Mouse (Mus musculus) forebrain, embryonic 15.5 days (tissue): ENCODE data around the gene Setx. TPM values are rescaled to one million over a fixed set of nuclear protein-coding genes. Genes with fewer than 3 reads are reported as not detected.
A peak's percentile ranks its signal among the peaks of the same experiment; 100 is the strongest.
"Not testable (repeated sequence)": the region's sequence is repeated elsewhere in the genome, so short reads cannot be mapped to it uniquely, and the experiment has no call there.

ENCODE experiments used
- ATAC-seq: fragments of 200-750 bp; cut with Nextera tagmentation; replicated peaks from 2 replicates; pipeline ENCODE4 v1.8.0; 2017; ENCODE audit warnings: mild to moderate bottlenecking, moderate TSS enrichment, moderate library complexity
- H3K27ac ChIP-seq: fragments of 300-500 bp; sonication (generic); replicated peaks from 2 replicates; pipeline ENCODE4 v1.5.1; 2015; ENCODE audit warnings: mild to moderate bottlenecking, inconsistent platforms
- H3K27me3 ChIP-seq: fragments of 300-500 bp; sonication (generic); 2 replicates; pipeline ENCODE4 v1.6.1; 2015; ENCODE audit warnings: inconsistent platforms
- H3K36me3 ChIP-seq: fragments of 300-500 bp; sonication (generic); 2 replicates; pipeline ENCODE4 v1.6.1; 2015; ENCODE audit warnings: mild to moderate bottlenecking, inconsistent platforms
- H3K4me1 ChIP-seq: fragments of 300-500 bp; sonication (generic); 2 replicates; pipeline ENCODE4 v1.6.1; 2015; ENCODE audit warnings: inconsistent platforms
- H3K4me2 ChIP-seq: fragments of 300-500 bp; sonication (generic); replicated peaks from 2 replicates; pipeline ENCODE4 v1.6.1; 2015; ENCODE audit warnings: mild to moderate bottlenecking, inconsistent platforms
- H3K4me3 ChIP-seq: fragments of 300-500 bp; sonication (generic); 2 replicates; pipeline ENCODE4 v1.5.1; 2015; ENCODE audit warnings: mild to moderate bottlenecking, inconsistent platforms
- H3K9ac ChIP-seq: fragments of 300-500 bp; sonication (generic); replicated peaks from 2 replicates; pipeline ENCODE4 v1.6.1; 2015; ENCODE audit warnings: mild to moderate bottlenecking, inconsistent platforms
- H3K9me3 ChIP-seq: fragments of 300-500 bp; sonication (generic); 2 replicates; pipeline ENCODE4 v1.6.1; 2016; ENCODE audit warnings: inconsistent platforms
- WGBS: fragments of 180-500 bp; shearing (Covaris S2); methylation state at CpG from one replicate; pipeline ENCODE4 v1.1.7; 2015; ENCODE audit warnings: mixed read lengths; 5-methylcytosine and 5-hydroxymethylcytosine counted together
- polyA plus RNA-seq: library from polyadenylated mRNA; unstranded; fragments of >200 nt; fragmentation: Nextera tagmentation; extraction: Ambion mirVana; gene quantifications from 2 replicates; pipeline ENCODE4 v1.2.1, GENCODE M21; 2015

Setx gene
- 13.7 and 14.0 TPM in 2 replicates for polyA plus RNA-seq

DNA sequence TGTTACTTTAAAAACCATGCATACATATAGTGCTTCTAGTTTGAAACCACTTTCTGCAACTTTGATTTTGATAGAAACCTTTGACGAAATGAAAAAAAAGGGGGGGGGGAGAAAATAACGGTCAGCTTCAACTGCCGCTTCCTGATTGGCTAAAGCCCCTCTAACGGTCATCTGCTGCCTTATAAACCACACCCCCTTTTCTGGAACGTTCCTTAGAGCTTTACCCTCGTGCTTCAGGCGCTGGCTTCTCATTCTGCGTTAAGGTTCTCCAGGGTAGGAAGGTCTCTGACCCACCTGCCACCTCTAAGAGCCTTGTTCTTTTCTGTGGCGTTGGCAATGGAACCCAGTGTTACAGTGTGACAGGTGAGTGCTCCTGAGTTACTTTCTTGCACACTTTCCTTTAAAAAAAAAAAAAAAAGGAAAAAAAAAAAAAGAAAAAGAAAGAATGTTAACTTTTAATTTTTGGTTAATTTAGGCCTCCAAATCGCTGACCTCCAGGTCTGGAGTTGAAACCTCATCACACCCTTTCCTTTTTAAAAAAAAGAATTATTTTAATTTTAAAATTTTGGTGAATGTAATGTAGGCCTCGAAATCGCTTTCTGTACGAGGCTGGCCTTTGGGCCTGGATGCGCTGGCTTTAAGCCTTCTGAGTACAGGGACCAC lies at the start of gene Setx:
Gene Setx, plus strand, starts transcription at position 275 of the 663 bp plus-strand sequence.
- peaks cover 5% of the 10 kb centered on the region; the same call in 1 of the 2 replicates for H3K36me3 ChIP-seq
- WGBS = 66% methylated on average over 14 of the region's 14 CpGs
- peak within 1 kb of the TSS; percentile 80 for H3K4me2 ChIP-seq
- ATAC-seq = 0 out of 2 replicates have a peak, but pooled peaks have one; percentile 12
- H3K4me3 ChIP-seq = peak within 1 kb of the TSS; percentile 94
- peaks cover 13% of the 10 kb centered on the region for H3K4me1 ChIP-seq
- H3K9me3 ChIP-seq = no peaks in the 10 kb centered on the region
- H3K27me3 ChIP-seq = no peaks in the 10 kb centered on the region
- H3K27ac ChIP-seq = peak within 1 kb of the TSS; percentile 95
- peak within 1 kb of the TSS; percentile 92 for H3K9ac ChIP-seq

GRCm38 (mm10) chr2:29074676-29075075 lies 49.3 kb upstream of the Setx start:
- peaks cover 79% of the 10 kb centered on the region for H3K36me3 ChIP-seq
- no peak overlapping the region for H3K4me3 ChIP-seq
- no peak overlapping the region for H3K27ac ChIP-seq
- no peaks in the 10 kb centered on the region for H3K9me3 ChIP-seq
- no peaks in the 10 kb centered on the region for H3K4me1 ChIP-seq
- no peaks in the 10 kb centered on the region for H3K27me3 ChIP-seq
- H3K4me2 ChIP-seq = no peak overlapping the region
- no peak overlapping the region for H3K9ac ChIP-seq
- ATAC-seq = no peak
- WGBS = 93% methylated on average over 7 of the region's 7 CpGs

DNA sequence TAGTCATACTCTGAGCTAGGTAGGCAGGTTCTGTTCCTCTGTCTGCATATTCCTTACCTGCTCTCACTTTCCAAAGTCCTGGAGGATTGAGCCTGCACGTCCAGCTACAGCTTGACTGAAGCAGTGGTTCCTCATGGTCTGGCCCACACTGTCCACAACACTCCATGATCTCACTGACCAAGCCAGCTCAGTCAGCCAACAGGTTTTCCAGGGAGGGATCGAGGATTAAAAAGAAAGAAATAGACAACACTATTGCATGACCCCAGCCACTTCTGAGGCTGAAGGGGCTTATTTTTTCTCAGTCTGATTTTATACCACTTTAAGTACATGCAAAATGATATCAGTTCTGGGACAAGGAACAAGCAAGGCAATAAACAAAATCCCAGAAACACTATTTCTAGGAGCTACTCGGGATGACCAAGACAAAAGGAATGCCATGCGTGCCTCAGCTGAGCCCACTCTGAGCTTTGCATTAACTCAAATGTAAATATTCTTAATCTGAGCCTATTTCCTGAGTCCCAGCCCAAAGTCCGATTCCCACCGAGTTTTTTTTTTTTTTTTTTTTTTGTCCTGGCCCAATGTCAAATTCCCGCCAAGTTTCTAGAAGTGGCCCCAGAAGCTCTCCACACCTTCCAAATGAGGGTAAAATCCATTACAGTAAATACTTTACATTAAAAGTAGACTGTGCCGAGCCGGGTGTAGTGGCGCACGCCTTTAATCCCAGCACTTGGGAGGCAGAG lies 48.5 kb upstream of the Setx start:
- ATAC-seq = no peak
- Histone ChIP-seq H3K4me2 (no peak overlapping the region), H3K36me3 (peaks cover 80% of the 10 kb centered on the region), H3K4me3 (no peak overlapping the region), H3K27ac (no peak overlapping the region), H3K9ac (no peak overlapping the region), H3K4me1 (no peaks in the 10 kb centered on the region), H3K27me3 (no peaks in the 10 kb centered on the region), H3K9me3 (no peaks in the 10 kb centered on the region)
- 89% methylated on average over 11 of the region's 11 CpGs for WGBS

DNA sequence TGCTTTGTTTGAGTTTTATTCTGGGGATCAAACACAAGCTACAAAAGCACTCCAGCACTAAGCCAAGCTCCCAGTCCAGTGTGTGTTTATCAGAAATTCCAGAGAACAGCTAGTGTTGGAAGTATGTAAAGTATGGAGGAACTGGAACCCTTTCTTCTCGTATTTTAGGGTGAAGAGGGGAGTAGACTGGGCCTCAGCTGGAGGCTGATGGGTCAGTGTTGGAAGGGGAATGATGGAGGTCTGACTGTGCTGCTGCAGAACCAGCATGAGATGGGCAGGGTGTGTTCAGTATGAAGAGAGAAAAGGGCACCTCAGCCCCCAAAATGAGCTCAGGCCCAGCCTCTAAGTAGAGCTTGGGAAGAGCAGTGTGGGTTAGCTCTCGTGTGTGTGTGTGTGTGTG lies 47.8 kb upstream of the Setx start:
- WGBS = 84% methylated on average over 2 of the region's 2 CpGs
- H3K4me3 ChIP-seq = no peak overlapping the region

GRCm38 (mm10) chr2:29081965-29082364 lies 42.0 kb upstream of the Setx start:
- Histone ChIP-seq H3K4me3 (no peak overlapping the region), H3K4me2 (no peak overlapping the region), H3K27ac (no peak overlapping the region), H3K36me3 (peaks cover 77% of the 10 kb centered on the region), H3K9me3 (no peaks in the 10 kb centered on the region), H3K27me3 (no peaks in the 10 kb centered on the region), H3K9ac (no peak overlapping the region), H3K4me1 (no peaks in the 10 kb centered on the region)
- no peak for ATAC-seq
- WGBS = 75% methylated on average over 3 of the region's 3 CpGs

More for the DNA sequence above, 47.8 kb upstream of the Setx start:
- no peak for ATAC-seq
- H3K36me3 ChIP-seq = peaks cover 80% of the 10 kb centered on the region
- H3K4me2 ChIP-seq = no peak overlapping the region
- H3K9me3 ChIP-seq = no peaks in the 10 kb centered on the region
- H3K9ac ChIP-seq = no peak overlapping the region
- no peaks in the 10 kb centered on the region for H3K27me3 ChIP-seq
- H3K27ac ChIP-seq = no peak overlapping the region
- H3K4me1 ChIP-seq = no peaks in the 10 kb centered on the region

- Histone ChIP-seq H3K9me3 (no peaks in the 10 kb centered on the region), H3K36me3 (peaks cover 46% of the 10 kb centered on the region), H3K9ac (no peak overlapping the region), H3K4me1 (no peaks in the 10 kb centered on the region), H3K27ac (no peak overlapping the region), H3K4me2 (no peak overlapping the region), H3K27me3 (no peaks in the 10 kb centered on the region), H3K4me3 (no peak overlapping the region)
- WGBS = 93% methylated on average over 7 of the region's 7 CpGs
- no peak for ATAC-seq
Observed at GRCm38 (mm10) chr2:29086026-29086425, 38.0 kb upstream of the Setx start.

DNA sequence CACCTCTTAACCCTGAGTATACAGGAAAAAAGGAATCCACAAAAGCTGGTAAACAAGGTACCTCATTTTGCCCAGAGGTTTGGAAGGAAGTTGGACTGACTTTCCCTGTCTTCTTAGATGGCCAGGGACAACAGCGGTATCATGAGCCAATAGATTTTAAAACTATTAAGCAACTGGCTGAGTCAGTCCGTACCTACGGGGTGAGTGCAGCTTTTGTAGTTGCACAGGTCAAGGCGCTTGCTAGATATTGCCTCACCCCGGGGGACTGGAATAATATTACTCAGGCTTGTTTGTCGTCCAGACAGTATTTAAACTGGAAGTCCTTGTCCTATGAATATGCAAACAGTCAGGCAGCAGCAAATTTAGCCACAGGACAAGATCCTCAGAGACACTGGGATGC lies 34.7 kb upstream of the Setx start:
- H3K27ac ChIP-seq, ATAC-seq, H3K9ac ChIP-seq, H3K9me3 ChIP-seq, H3K27me3 ChIP-seq, H3K4me3 ChIP-seq, H3K4me2 ChIP-seq, H3K4me1 ChIP-seq: not testable (repeated sequence)
- 89% methylated on average over 6 of the region's 6 CpGs for WGBS
- peaks cover 25% of the 10 kb centered on the region for H3K36me3 ChIP-seq

DNA sequence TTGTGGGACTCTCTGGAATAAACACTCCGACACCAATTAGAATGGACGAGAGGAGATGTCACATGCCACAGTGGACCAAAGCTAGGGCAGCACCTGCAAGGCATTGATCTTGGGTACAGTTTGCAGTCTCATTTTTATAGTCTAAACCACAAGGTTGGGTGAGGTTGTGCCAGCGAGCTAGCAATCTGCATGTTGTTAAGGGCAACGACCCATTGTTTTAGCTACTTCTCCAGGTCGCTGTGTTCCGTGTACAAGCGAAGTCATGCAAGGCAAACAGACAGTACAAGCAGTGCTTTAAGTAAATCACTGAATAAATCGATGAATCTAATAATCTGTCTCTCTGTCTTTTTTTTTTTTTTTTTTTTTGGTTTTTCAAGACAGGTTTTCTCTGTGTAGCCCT lies 28.3 kb upstream of the Setx start:
- Histone ChIP-seq H3K4me3 (no peak overlapping the region), H3K4me1 (no peaks in the 10 kb centered on the region), H3K4me2 (no peak overlapping the region), H3K27me3 (no peaks in the 10 kb centered on the region), H3K36me3 (no peaks in the 10 kb centered on the region), H3K9me3 (no peaks in the 10 kb centered on the region), H3K27ac (no peak overlapping the region), H3K9ac (no peak overlapping the region)
- 91% methylated on average over 8 of the region's 8 CpGs for WGBS
- no peak for ATAC-seq

GRCm38 (mm10) chr2:29096751-29097150 lies 27.2 kb upstream of the Setx start:
- H3K4me1 ChIP-seq = no peaks in the 10 kb centered on the region
- no peak overlapping the region for H3K27ac ChIP-seq
- no peak for ATAC-seq
- H3K4me3 ChIP-seq = no peak overlapping the region
- no peaks in the 10 kb centered on the region for H3K27me3 ChIP-seq
- H3K9me3 ChIP-seq = no peaks in the 10 kb centered on the region
- H3K36me3 ChIP-seq = no peaks in the 10 kb centered on the region
- no peak overlapping the region for H3K9ac ChIP-seq
- H3K4me2 ChIP-seq = no peak overlapping the region
- 35% methylated on average over 4 of the region's 4 CpGs for WGBS

DNA sequence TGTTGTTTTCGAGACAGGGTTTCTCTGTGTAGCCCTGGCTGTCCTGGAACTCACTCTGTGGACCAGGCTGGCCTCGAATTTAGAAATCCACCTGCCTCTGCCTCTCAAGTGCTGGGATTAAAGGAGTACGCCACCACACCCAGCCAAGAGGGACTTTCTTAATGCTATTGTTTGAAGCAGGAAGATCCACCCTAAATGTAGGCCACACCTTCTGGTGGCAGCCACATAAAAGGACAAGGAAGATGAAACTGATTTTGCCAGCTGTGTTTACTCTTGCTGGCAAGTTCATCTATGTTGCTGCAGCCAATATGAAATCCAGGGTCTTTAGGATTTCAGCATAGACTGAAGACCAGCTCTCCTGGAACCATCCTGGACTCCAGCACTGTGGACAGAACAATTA lies 26.5 kb upstream of the Setx start:
- no peaks in the 10 kb centered on the region for H3K9me3 ChIP-seq
- no peaks in the 10 kb centered on the region for H3K36me3 ChIP-seq
- no peak overlapping the region for H3K27ac ChIP-seq
- WGBS = 83% methylated on average over 3 of the region's 3 CpGs
- no peak overlapping the region for H3K4me3 ChIP-seq
- ATAC-seq = no peak
- H3K4me1 ChIP-seq = no peaks in the 10 kb centered on the region
- H3K27me3 ChIP-seq = no peaks in the 10 kb centered on the region
- no peak overlapping the region for H3K9ac ChIP-seq
- no peak overlapping the region for H3K4me2 ChIP-seq

DNA sequence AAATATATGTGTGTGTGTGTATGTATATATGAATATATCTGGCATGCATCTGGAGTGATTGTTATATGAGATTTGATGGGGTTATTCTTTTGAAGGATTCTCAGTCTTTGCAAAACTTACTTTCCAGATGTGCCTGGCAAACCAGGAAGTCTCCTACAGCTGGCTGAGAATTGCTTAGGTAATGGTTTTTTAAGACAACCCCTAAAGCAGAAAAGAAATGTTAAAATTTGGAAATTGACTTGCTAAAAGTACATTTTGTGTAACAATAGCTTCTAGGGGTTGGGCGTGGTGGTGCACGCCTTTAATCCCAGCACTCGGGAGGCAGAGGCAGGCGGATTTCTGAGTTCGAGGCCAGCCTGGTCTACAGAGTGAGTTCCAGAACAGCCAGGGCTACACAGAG lies 26.0 kb upstream of the Setx start:
- H3K4me3 ChIP-seq, H3K27ac ChIP-seq, H3K9me3 ChIP-seq, H3K27me3 ChIP-seq, H3K9ac ChIP-seq, H3K36me3 ChIP-seq, H3K4me2 ChIP-seq, H3K4me1 ChIP-seq, ATAC-seq: not testable (repeated sequence)
- 95% methylated on average over 5 of the region's 5 CpGs for WGBS

- Histone ChIP-seq H3K4me1 (no peaks in the 10 kb centered on the region), H3K27ac (no peak overlapping the region), H3K9me3 (no peaks in the 10 kb centered on the region), H3K36me3 (no peaks in the 10 kb centered on the region), H3K4me3 (no peak overlapping the region), H3K9ac (no peak overlapping the region), H3K4me2 (no peak overlapping the region), H3K27me3 (no peaks in the 10 kb centered on the region)
- WGBS = 81% methylated on average over 8 of the region's 8 CpGs
- no peak for ATAC-seq
Observed at GRCm38 (mm10) chr2:29098786-29099185, 25.2 kb upstream of the Setx start.
